Mouse (Mus musculus) hematopoietic multipotent progenitor cell, adult 10-12 weeks (in vitro differentiated cells): ENCODE data around the gene Rps27l. TPM values are rescaled to one million over a fixed set of nuclear protein-coding genes. Genes with fewer than 3 reads are reported as not detected.

Experiments used
- polyA plus RNA-seq: library from polyadenylated mRNA; stranded (reverse); fragments of >175 nt; gene quantifications from 2 replicates; pipeline ENCODE4 v1.2.3, GENCODE M21; 2012; ENCODE audit warnings: low replicate concordance

Rps27l gene
- polyA plus RNA-seq = 5.9 and 54.4 TPM in 2 replicates

DNA sequence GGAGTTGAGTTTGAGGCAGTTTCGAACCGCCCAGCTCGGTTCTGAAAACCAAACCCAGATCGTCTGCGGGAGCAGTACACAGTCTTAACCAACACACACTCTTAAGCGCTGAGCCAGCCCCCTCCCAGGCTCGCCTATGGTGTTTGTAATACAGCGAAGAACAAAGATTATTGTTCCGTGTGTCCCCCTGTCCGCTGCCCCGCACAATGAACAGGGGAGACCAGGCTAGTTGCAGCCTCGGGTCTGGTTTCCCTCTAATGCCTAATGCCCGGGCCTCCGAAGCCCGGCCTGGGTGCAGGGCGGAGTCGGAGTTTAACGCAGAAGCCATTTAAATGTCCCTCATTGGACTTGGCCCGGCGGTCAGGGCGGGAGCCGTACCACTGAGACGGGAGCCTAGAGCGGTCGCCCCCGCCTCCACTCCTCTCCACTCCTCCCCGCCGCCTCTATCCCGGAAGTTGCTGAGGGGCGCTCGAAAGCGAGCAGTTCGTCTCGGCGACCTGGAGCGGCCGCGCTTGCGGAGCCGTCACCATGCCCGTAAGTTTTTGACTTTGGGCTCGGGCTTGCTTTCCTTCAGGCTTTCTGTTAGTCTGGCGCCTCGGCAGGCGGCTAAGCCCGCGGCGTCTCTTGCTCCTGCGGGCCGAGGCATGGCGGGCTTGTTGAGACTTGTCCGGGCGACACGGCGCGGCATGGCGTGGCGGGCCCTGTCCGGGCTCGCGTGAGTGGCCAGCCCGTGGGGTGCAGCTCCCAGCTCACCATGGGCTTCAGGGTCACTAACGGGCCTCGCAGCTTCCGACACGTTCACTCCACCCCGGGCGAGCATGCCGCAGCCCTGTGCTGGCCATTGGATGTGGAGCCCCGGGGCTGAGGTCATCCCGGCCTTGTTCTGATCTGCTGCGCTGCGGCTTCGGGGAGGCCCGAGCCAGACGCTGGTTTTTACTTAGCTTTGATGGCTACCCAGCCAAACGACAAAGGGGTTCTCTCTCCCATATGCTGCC lies at the start of gene Rps27l:
Gene Rps27l, plus strand, starts transcription at position 440 of the 995 bp plus-strand sequence.

DNA sequence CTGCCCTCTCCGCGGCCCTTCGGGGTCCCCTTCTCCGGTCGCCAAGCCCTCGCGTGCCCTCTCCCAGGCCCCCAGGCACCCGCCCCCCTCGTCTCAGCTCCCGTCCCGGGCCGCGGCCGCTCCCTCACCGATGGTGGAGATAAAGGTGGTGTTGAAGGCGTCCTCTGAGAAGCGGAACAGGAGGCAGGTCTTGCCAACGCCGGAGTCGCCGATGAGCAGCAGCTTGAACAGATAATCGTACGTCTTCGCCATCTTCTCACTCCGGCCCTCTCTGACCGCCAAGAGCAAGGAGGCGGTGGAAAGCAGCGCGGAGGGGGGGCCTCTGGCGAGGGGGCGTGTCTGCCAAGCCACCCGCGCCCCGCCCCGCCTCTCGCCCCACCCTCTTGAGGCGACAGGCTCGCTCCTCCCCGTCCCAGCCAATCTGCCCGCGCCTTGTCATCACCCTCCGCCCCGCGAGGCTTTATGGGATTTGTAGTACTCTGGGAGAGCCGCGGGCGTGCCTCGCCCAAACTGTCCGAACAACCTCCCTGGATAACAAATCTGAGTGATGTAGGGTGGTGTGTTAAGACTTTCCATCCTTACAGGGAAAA lies 26.4 kb upstream of the Rps27l start, which contains the start of gene Rab8b:
Gene Rab8b, minus strand, starts transcription at position 306 of the 590 bp plus-strand sequence.

DNA sequence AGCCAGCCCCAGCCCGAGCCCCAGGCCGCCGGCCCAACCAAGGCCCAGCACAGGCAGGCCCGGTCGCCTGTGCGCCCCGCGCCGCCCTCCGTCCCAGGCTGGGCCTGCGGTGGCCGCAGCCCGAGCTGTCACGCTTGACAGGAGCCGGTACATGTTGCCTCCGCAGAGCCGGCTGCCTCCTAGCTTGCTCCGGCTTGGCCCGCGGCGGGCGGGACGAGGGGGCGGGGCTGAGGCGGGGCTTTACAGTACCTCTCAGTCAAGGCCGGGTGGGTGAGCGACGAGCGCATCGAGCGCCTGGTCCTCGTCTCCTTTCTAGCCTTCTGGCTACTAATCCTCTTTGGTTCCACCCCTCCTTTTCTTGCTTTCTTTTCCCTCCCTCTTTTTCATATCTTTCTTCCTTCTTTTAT lies 29.4 kb downstream of the Rps27l start, which contains the start of gene Lactb:
Gene Lactb, minus strand, starts transcription at position 246 of the 407 bp plus-strand sequence.

Other genes starting within 250 kb of the Rps27l start
- 0.53 and 1.4 TPM in 2 replicates for gene Car12, start 232.4 kb upstream of the Rps27l start, polyA plus RNA-seq
- gene Aph1b, start 150.6 kb upstream of the Rps27l start, polyA plus RNA-seq = 0.90 and 1.1 TPM in 2 replicates
- gene Gm10647, start 149.0 kb upstream of the Rps27l start, polyA plus RNA-seq = not detected in 2 replicates
- gene Aph1c, start 111.4 kb upstream of the Rps27l start, polyA plus RNA-seq = 0.25 and 0.51 TPM in 2 replicates
- 2.8 and 7.8 TPM in 2 replicates for gene Rab8b, start 26.4 kb upstream of the Rps27l start, polyA plus RNA-seq
- 11.9 and 27.6 TPM in 2 replicates for gene Lactb, start 29.4 kb downstream of the Rps27l start, polyA plus RNA-seq
- 21.4 and 33.2 TPM in 2 replicates for gene Tpm1, start 103.3 kb downstream of the Rps27l start, polyA plus RNA-seq